ENCODE assay signal across 7 mouse cellular contexts in genomic region chr2:175435707-175436106, GRCm38 (mm10). TPM values are rescaled to one million over a fixed set of nuclear protein-coding genes. Genes with fewer than 3 reads are reported as not detected.
DNase-seq lines count a peak whose midpoint lies in the region; ATAC-seq and TF ChIP-seq lines count a peak whose summit lies in the region.
"Not testable (repeated sequence)": the region's sequence is repeated elsewhere in the genome, so short reads cannot be mapped to it uniquely, and the experiment has no call there.

TSS of gene Gm4724 (minus strand) at chr2:175435807.

- not testable (repeated sequence) for H3K36me3 ChIP-seq in embryonic facial prominence, embryonic 12.5 days; forebrain, embryonic 16.5 days (ENCODE audit: control insufficient read depth, insufficient read depth); hindbrain, embryonic 12.5 days; kidney, postnatal 0 days (ENCODE audit: insufficient read depth, low read length); limb, embryonic 11.5 days (ENCODE audit: control insufficient read depth, insufficient read depth, low read length); neural tube, embryonic 15.5 days

- not testable (repeated sequence) for DNase-seq in kidney, postnatal 0 days (ENCODE audit: low spot score); limb, embryonic 11.5 days (ENCODE audit: low spot score)

- H3K4me2 ChIP-seq in embryonic facial prominence, embryonic 12.5 days (replicated peaks); forebrain, embryonic 16.5 days (ENCODE audit: low read length); hindbrain, embryonic 12.5 days (replicated peaks); kidney, postnatal 0 days (ENCODE audit: low read length); limb, embryonic 11.5 days (ENCODE audit: low read depth, severe bottlenecking); neural tube, embryonic 15.5 days: not testable (repeated sequence)

- WGBS in embryonic facial prominence, embryonic 12.5 days, result no CpG with 5 or more reads among the region's 4 CpGs
- no CpG with 5 or more reads among the region's 4 CpGs for WGBS in forebrain, embryonic 16.5 days
- no CpG with 5 or more reads among the region's 4 CpGs for WGBS in hindbrain, embryonic 12.5 days
- WGBS in kidney, postnatal 0 days, result no CpG with 5 or more reads among the region's 4 CpGs
- no CpG with 5 or more reads among the region's 4 CpGs for WGBS in limb, embryonic 11.5 days
- WGBS in neural tube, embryonic 15.5 days, result no CpG with 5 or more reads among the region's 4 CpGs

- not testable (repeated sequence) for H3K4me3 ChIP-seq in embryonic facial prominence, embryonic 12.5 days; forebrain, embryonic 16.5 days (replicated peaks; ENCODE audit: low read length); hindbrain, embryonic 12.5 days; kidney, postnatal 0 days (replicated peaks; ENCODE audit: low read depth, low read length); limb, embryonic 11.5 days (ENCODE audit: low read depth, low read length); neural tube, embryonic 15.5 days (replicated peaks)

- not testable (repeated sequence) for H3K27ac ChIP-seq in embryonic facial prominence, embryonic 12.5 days; forebrain, embryonic 16.5 days (ENCODE audit: low read length); hindbrain, embryonic 12.5 days; kidney, postnatal 0 days; limb, embryonic 11.5 days (replicated peaks; ENCODE audit: low read depth, low read length); neural tube, embryonic 15.5 days (replicated peaks)

- not testable (repeated sequence) for H3K4me1 ChIP-seq in embryonic facial prominence, embryonic 12.5 days; forebrain, embryonic 16.5 days (replicated peaks; ENCODE audit: control insufficient read depth, insufficient read depth, low read length); hindbrain, embryonic 12.5 days; kidney, postnatal 0 days (replicated peaks; ENCODE audit: insufficient read depth, low read length); limb, embryonic 11.5 days (ENCODE audit: control insufficient read depth, insufficient read depth, low read length); neural tube, embryonic 15.5 days

- not testable (repeated sequence) for ATAC-seq in embryonic facial prominence, embryonic 12.5 days (ENCODE audit: insufficient number of reproducible peaks, insufficient read depth, low FRiP score, low TSS enrichment); forebrain, embryonic 16.5 days; hindbrain, embryonic 12.5 days (ENCODE audit: low FRiP score); kidney, postnatal 0 days (replicated peaks; ENCODE audit: low FRiP score, low read depth); limb, embryonic 11.5 days (ENCODE audit: insufficient number of reproducible peaks, low FRiP score, low TSS enrichment, low read depth); megakaryocyte-erythroid progenitor cell, adult 5-6 weeks (replicated peaks; ENCODE audit: low FRiP score, low TSS enrichment, poor library complexity, severe bottlenecking); neural tube, embryonic 15.5 days (ENCODE audit: low FRiP score)

- not testable (repeated sequence) for H3K9me3 ChIP-seq in embryonic facial prominence, embryonic 12.5 days; forebrain, embryonic 16.5 days (ENCODE audit: control insufficient read depth, low read length); hindbrain, embryonic 12.5 days (replicated peaks); kidney, postnatal 0 days (replicated peaks; ENCODE audit: low read length); limb, embryonic 11.5 days (ENCODE audit: control insufficient read depth, low read length); neural tube, embryonic 15.5 days (replicated peaks)

- TF ChIP-seq CTCF in kidney, postnatal 0 days (IDR thresholded peaks at IDR 0.05; ENCODE audit: low read depth), result not testable (repeated sequence)

- not testable (repeated sequence) for H3K9ac ChIP-seq in embryonic facial prominence, embryonic 12.5 days; forebrain, embryonic 16.5 days (replicated peaks; ENCODE audit: low read depth, low read length); hindbrain, embryonic 12.5 days; kidney, postnatal 0 days (ENCODE audit: low read depth, low read length); limb, embryonic 11.5 days (ENCODE audit: low read length); neural tube, embryonic 15.5 days (replicated peaks)

- not testable (repeated sequence) for H3K27me3 ChIP-seq in embryonic facial prominence, embryonic 12.5 days; forebrain, embryonic 16.5 days (replicated peaks; ENCODE audit: control insufficient read depth, insufficient read depth, low read length); hindbrain, embryonic 12.5 days; kidney, postnatal 0 days (ENCODE audit: insufficient read depth, low read length); limb, embryonic 11.5 days (ENCODE audit: control insufficient read depth, insufficient read depth, low read length); neural tube, embryonic 15.5 days (replicated peaks)

RNA-seq across cellular contexts. Expression of gene Gm4724, which starts in this region (rescaled TPM):
- polyA plus RNA-seq in embryonic facial prominence, embryonic 12.5 days (2016; fragmentation: Nextera tagmentation; extraction: Ambion mirVana), result 12.8 and 13.6 TPM in 2 replicates
- polyA plus RNA-seq in forebrain, embryonic 16.5 days (2015; fragmentation: Nextera tagmentation; extraction: Ambion mirVana), result 15.9 and 18.0 TPM in 2 replicates
- polyA plus RNA-seq in hindbrain, embryonic 12.5 days (2016; fragmentation: Nextera tagmentation; extraction: Ambion mirVana), result 12.9 and 15.3 TPM in 2 replicates
- 20.0 and 21.2 TPM in 2 replicates for polyA plus RNA-seq in kidney, postnatal 0 days (2015; fragmentation: Nextera tagmentation; extraction: Ambion mirVana)
- 15.7 and 16.0 TPM in 2 replicates for polyA plus RNA-seq in limb, embryonic 11.5 days (2014; fragmentation: Nextera tagmentation; extraction: Ambion mirVana)
- total RNA-seq in megakaryocyte-erythroid progenitor cell, adult 5-6 weeks (2014; fragmentation: Nextera tagmentation), result 8.2 and 17.7 TPM in 2 replicates
- 12.8 and 13.1 TPM in 2 replicates for total RNA-seq in megakaryocyte-erythroid progenitor cell, adult 5-6 weeks (2017)
- 14.8 and 24.7 TPM in 2 replicates for polyA plus RNA-seq in neural tube, embryonic 15.5 days (2015; fragmentation: Nextera tagmentation; extraction: Ambion mirVana)
